Mouse (Mus musculus): ENCODE measurements around the gene Krtap5-1.

DNA sequence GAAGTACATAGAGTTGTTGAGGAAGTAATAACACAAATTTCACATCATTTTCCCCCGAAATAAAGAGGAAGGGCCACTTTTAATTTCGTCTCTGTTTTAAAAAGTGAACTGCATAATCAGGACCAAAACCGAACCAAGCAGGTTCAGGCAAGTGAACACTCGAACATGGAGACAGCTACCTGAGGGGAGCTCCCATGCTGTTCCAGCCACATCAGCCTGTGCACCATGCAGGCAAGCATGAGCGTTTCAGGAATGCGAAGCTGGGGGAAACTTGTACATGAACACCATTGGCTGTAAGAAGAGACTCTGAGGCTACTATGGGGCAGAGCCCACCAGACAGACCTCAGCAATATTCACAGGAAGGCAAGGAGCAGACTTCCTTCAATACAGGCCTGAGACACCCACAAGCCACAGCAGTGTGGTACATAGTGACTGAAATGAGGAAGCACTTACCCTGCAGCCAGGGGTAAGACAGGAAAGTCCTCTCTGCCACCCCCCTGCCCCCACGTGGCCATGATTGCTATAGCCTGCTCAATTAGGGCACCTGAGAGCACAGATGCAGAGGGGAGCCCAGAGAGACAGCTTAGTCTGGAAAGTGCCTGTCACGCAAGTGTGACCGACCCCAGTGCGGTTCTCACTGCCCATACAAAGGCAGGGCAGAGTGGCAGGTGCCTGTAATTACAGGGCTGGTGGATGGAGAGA, 43.5 kb upstream of the Krtap5-1 start:
- no peak for TF ChIP-seq MAX (IDR thresholded peaks at IDR 0.05)
- TF ChIP-seq CTCF (IDR thresholded peaks at IDR 0.05; ENCODE audit: control insufficient read depth, insufficient read depth, insufficient read length), result no peak
- no peak for TF ChIP-seq USF1 (IDR thresholded peaks at IDR 0.05; ENCODE audit: low read depth)
- TF ChIP-seq MYOD1 (IDR thresholded peaks at IDR 0.05; ENCODE audit: control insufficient read depth, insufficient read length, low read depth), result no peak
- TF ChIP-seq CEBPB (IDR thresholded peaks at IDR 0.05; ENCODE audit: low read depth), result no peak
- TF ChIP-seq FOSL1 (IDR thresholded peaks at IDR 0.05; ENCODE audit: insufficient read depth, low read length, poor library complexity, severe bottlenecking), result no peak

Data from C2C12 (cell line).